Mouse (Mus musculus) kidney, adult 18-20 months (tissue): ENCODE measurements at regions not wholly inside any gene's neighbourhood (a gene's known extent, or its start where the extent isn't known, plus 50 kb on each side); places are given as distances from the start of the nearest gene placed in this dataset.

Source experiments
- DNase-seq: peaks from one replicate; pipeline ENCODE4 v3.0.0; 2021

DNA sequence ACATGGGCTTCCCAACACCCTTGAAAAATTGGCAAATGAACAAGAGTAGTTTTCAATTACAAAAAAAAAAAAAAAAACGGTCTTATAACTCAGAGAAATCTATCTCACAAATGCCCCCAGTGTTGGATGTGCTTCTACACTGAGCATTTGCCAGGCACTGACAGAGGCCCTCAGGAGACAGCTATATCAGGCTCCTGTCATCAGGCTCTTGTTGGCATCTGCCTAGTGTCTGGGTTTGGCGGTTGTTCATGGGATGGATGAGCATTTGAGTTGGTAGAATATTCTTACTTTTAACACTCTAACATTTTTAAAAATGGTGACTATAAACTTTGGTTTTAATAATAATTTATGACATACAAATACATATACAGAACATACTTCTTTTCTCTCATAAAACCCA, 1555.4 kb upstream of the Map3k7 start:
- no peak for DNase-seq

- DNase-seq = no peak
Observed at GRCm38 (mm10) chr4:30447644-30448043, 1516.3 kb upstream of the Map3k7 start.

- no peak for DNase-seq
Observed at GRCm38 (mm10) chr4:30450395-30450794, 1513.5 kb upstream of the Map3k7 start.

DNA sequence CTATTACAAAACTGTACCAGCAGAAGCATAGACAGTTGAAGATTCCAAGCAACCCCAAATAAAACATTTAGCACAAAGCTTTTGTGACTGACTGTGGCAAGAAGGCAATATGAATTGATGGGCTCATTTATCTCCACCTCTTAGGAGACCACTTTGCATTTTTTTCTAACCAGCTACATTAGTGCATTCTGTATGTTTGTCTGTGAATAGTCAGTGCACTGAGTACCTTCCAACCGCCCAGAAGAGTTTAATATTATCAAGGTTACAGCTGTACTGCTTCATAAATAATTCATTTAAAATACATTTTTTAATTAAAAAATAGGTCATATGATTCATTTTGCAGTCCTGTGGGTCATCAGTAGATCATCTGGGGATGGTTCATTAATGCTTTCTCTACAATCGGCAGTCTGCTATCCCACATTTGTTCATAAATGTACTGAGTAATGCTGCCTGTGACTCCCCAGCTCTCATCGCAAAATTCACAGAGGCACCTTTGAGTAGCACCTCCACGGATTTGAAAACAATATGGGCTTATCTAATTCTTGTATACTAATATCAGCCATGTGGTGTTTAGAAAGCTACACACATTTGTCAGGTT, 1496.5 kb upstream of the Map3k7 start:
- DNase-seq = no peak

DNA sequence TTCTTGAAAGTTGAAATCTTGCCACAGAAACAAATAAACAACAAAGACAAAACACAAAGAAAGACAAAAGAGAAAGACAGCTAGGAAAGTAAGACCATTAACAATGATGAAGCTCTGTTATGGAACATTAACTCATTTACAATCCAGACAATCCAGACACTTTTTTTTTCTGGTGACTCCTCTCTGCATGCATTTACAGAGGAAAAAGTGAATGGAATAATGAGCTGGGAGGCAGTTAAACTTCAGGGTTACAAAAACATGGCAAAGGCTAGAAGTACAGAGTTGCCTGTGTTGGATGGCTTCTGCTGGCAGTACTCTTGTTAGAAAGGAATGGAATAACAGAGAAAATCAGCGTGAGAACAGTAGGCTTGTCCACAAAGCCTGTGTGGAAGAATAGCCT, 1487.3 kb upstream of the Map3k7 start:
- DNase-seq = no peak

DNA sequence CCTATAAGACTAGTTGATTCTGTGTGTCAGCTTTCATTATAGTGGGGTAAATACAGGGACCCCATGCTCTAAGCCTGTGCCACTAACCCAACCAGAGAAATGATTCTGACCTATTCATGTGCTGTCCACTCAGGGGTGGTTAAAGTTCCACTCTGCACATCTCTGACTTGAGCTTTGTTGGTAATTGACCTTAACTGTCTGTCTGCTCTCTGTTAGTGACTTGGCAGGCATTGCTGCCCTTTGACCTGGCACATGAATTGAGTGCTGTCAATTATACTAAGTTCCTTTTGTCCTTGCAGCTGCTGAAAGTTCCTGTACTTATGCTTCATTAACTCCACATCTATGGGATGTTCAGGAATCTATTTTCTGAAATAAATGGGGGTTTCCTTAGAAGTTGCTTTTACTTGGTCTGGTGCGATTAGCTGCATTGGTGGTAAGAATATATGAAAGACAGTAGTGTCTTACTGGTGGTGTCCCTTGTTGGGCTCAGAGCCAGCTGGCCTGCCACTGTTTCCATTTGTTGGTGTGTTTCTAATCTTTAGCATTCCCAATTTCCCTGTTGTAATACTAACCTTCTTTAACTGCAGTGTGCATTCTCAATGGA, 1463.7 kb upstream of the Map3k7 start:
- DNase-seq = peak; percentile 2
